Mouse (Mus musculus) neural tube, embryonic 14.5 days (tissue): ENCODE data around the gene Pdzrn3. TPM values are rescaled to one million over a fixed set of nuclear protein-coding genes. Genes with fewer than 3 reads are reported as not detected.

Experiments used
- ATAC-seq: fragments of 200-750 bp; cut with Nextera tagmentation; 2 replicates; pipeline ENCODE4 v1.8.0; 2017; ENCODE audit warnings: low read depth, mild to moderate bottlenecking, moderate TSS enrichment, moderate library complexity
- H3K27ac ChIP-seq: fragments of 300-500 bp; sonication (generic); 2 replicates; pipeline ENCODE4 v1.5.1; 2014; ENCODE audit warnings: low read depth, mild to moderate bottlenecking, control low read depth, low read length, moderate library complexity, mixed read lengths
- H3K27me3 ChIP-seq: fragments of 300-500 bp; sonication (generic); 2 replicates; pipeline ENCODE4 v1.6.1; 2014; ENCODE audit warnings: low read length; ENCODE audit not compliant: control insufficient read depth, insufficient read depth
- H3K36me3 ChIP-seq: fragments of 300-500 bp; sonication (generic); 2 replicates; pipeline ENCODE4 v1.6.1; 2014; ENCODE audit warnings: low read length, mixed read lengths; ENCODE audit not compliant: control insufficient read depth, insufficient read depth
- H3K4me1 ChIP-seq: fragments of 300-500 bp; sonication (generic); 2 replicates; pipeline ENCODE4 v1.6.1; 2014; ENCODE audit warnings: low read length; ENCODE audit not compliant: control insufficient read depth, insufficient read depth
- H3K4me2 ChIP-seq: fragments of 300-500 bp; sonication (generic); 2 replicates; pipeline ENCODE4 v1.6.1; 2014; ENCODE audit warnings: mild to moderate bottlenecking, low read depth, low read length, control low read depth
- H3K4me3 ChIP-seq: fragments of 300-500 bp; sonication (generic); 2 replicates; pipeline ENCODE4 v1.5.1; 2014; ENCODE audit warnings: low read depth, low read length, control low read depth, mixed read lengths
- H3K9ac ChIP-seq: fragments of 300-500 bp; sonication (generic); replicated peaks from 2 replicates; pipeline ENCODE4 v1.6.1; 2014; ENCODE audit warnings: low read depth, mild to moderate bottlenecking, control low read depth, low read length, mixed read lengths
- H3K9me3 ChIP-seq: fragments of 300-500 bp; sonication (generic); 2 replicates; pipeline ENCODE4 v1.6.1; 2016; ENCODE audit warnings: low read length; ENCODE audit not compliant: control insufficient read depth
- WGBS: fragments of 180-500 bp; shearing (Covaris S2); extraction: QIAGEN DNeasy Blood & Tissue Kit; methylation state at CpG from one replicate; pipeline ENCODE4 v1.1.7; 2014; 5-methylcytosine and 5-hydroxymethylcytosine counted together
- polyA plus RNA-seq: library from polyadenylated mRNA; unstranded; fragments of >200 nt; fragmentation: Nextera tagmentation; extraction: Ambion mirVana; gene quantifications from 2 replicates; pipeline ENCODE4 v1.2.1, GENCODE M21; 2014

Pdzrn3 gene
- polyA plus RNA-seq, 1 experiment from 2014 or later = 28.4 TPM

- H3K27ac ChIP-seq = no peak overlapping the region
- WGBS = 45% methylated on average over 3 of the region's 3 CpGs
Observed at GRCm38 (mm10) chr6:101283891-101284290, 93.8 kb downstream of the Pdzrn3 start.

GRCm38 (mm10) chr6:101281644-101282043, 96.1 kb downstream of the Pdzrn3 start:
- no peaks in the 10 kb centered on the region for H3K27me3 ChIP-seq
- H3K36me3 ChIP-seq = no peaks in the 10 kb centered on the region
- ATAC-seq = no peak
- no peak overlapping the region for H3K9ac ChIP-seq
- H3K4me3 ChIP-seq = no peak overlapping the region
- H3K27ac ChIP-seq = no peak overlapping the region
- WGBS = 25% methylated on average over 3 of the region's 3 CpGs
- H3K4me2 ChIP-seq = no peak overlapping the region
- H3K9me3 ChIP-seq = no peaks in the 10 kb centered on the region
- peaks cover 9% of the 10 kb centered on the region; the same call in 1 of the 2 replicates for H3K4me1 ChIP-seq

More at GRCm38 (mm10) chr6:101283891-101284290, 93.8 kb downstream of the Pdzrn3 start:
- no peaks in the 10 kb centered on the region for H3K27me3 ChIP-seq
- ATAC-seq = no peak
- H3K4me1 ChIP-seq = peaks cover 9% of the 10 kb centered on the region; the same call in 1 of the 2 replicates
- H3K9me3 ChIP-seq = no peaks in the 10 kb centered on the region
- H3K4me2 ChIP-seq = no peak overlapping the region
- no peak overlapping the region for H3K9ac ChIP-seq
- no peaks in the 10 kb centered on the region for H3K36me3 ChIP-seq
- H3K4me3 ChIP-seq = no peak overlapping the region

GRCm38 (mm10) chr6:101280811-101281218, 96.9 kb downstream of the Pdzrn3 start:
- no peak overlapping the region for H3K9ac ChIP-seq
- WGBS = 15% methylated on average over 9 of the region's 9 CpGs
- H3K9me3 ChIP-seq = no peaks in the 10 kb centered on the region
- H3K4me3 ChIP-seq = no peak overlapping the region
- ATAC-seq = no peak
- H3K27me3 ChIP-seq = no peaks in the 10 kb centered on the region
- no peak overlapping the region for H3K27ac ChIP-seq
- peaks cover 9% of the 10 kb centered on the region; the same call in 1 of the 2 replicates for H3K4me1 ChIP-seq
- no peak overlapping the region for H3K4me2 ChIP-seq
- no peaks in the 10 kb centered on the region for H3K36me3 ChIP-seq

GRCm38 (mm10) chr6:101278286-101278932, 99.3 kb downstream of the Pdzrn3 start:
- H3K4me1 ChIP-seq = peaks cover 6% of the 10 kb centered on the region; the same call in 1 of the 2 replicates
- H3K9ac ChIP-seq = no peak overlapping the region
- WGBS = 76% methylated on average over 13 of the region's 13 CpGs
- H3K9me3 ChIP-seq = no peaks in the 10 kb centered on the region
- ATAC-seq = no peak
- no peak overlapping the region for H3K27ac ChIP-seq
- H3K4me3 ChIP-seq = no peak overlapping the region
- H3K4me2 ChIP-seq = no peak overlapping the region
- no peaks in the 10 kb centered on the region for H3K27me3 ChIP-seq
- H3K36me3 ChIP-seq = no peaks in the 10 kb centered on the region

GRCm38 (mm10) chr6:101276261-101276660, 101.4 kb downstream of the Pdzrn3 start:
- no peak for ATAC-seq

GRCm38 (mm10) chr6:101275806-101276205, 101.9 kb downstream of the Pdzrn3 start:
- no peak overlapping the region for H3K9ac ChIP-seq
- no peak overlapping the region for H3K4me3 ChIP-seq
- ATAC-seq = no peak
- 94% methylated on average over 3 of the region's 3 CpGs for WGBS
- H3K27me3 ChIP-seq = no peaks in the 10 kb centered on the region
- H3K27ac ChIP-seq = no peak overlapping the region
- no peak overlapping the region for H3K4me2 ChIP-seq
- H3K36me3 ChIP-seq = no peaks in the 10 kb centered on the region
- H3K4me1 ChIP-seq = peaks cover 2% of the 10 kb centered on the region; the same call in 1 of the 2 replicates
- H3K9me3 ChIP-seq = no peaks in the 10 kb centered on the region

More at GRCm38 (mm10) chr6:101276261-101276660, 101.4 kb downstream of the Pdzrn3 start:
- no peaks in the 10 kb centered on the region for H3K27me3 ChIP-seq
- no peak overlapping the region for H3K4me2 ChIP-seq
- no peaks in the 10 kb centered on the region for H3K9me3 ChIP-seq
- no peak overlapping the region for H3K4me3 ChIP-seq
- no peak overlapping the region for H3K27ac ChIP-seq
- no peaks in the 10 kb centered on the region for H3K36me3 ChIP-seq
- H3K4me1 ChIP-seq = peaks cover 3% of the 10 kb centered on the region; the same call in 1 of the 2 replicates
- WGBS = 82% methylated on average over 8 of the region's 8 CpGs
- no peak overlapping the region for H3K9ac ChIP-seq

- Histone ChIP-seq H3K4me2 (no peak overlapping the region), H3K4me1 (no peaks in the 10 kb centered on the region), H3K9me3 (no peaks in the 10 kb centered on the region), H3K36me3 (no peaks in the 10 kb centered on the region), H3K9ac (no peak overlapping the region), H3K27me3 (no peaks in the 10 kb centered on the region), H3K4me3 (no peak overlapping the region), H3K27ac (no peak overlapping the region)
- ATAC-seq = no peak
- WGBS = 89% methylated on average over 2 of the region's 2 CpGs
Observed at GRCm38 (mm10) chr6:101274846-101275245, 102.9 kb downstream of the Pdzrn3 start.

GRCm38 (mm10) chr6:101272256-101272655, 105.4 kb downstream of the Pdzrn3 start:
- Histone ChIP-seq H3K4me2 (no peak overlapping the region), H3K27me3 (no peaks in the 10 kb centered on the region), H3K9ac (no peak overlapping the region), H3K9me3 (no peaks in the 10 kb centered on the region), H3K27ac (no peak overlapping the region), H3K36me3 (no peaks in the 10 kb centered on the region), H3K4me3 (no peak overlapping the region), H3K4me1 (no peaks in the 10 kb centered on the region)
- 11% methylated on average over 4 of the region's 4 CpGs for WGBS
- ATAC-seq = no peak

GRCm38 (mm10) chr6:101271378-101272135, 106.1 kb downstream of the Pdzrn3 start:
- Histone ChIP-seq H3K9me3 (no peaks in the 10 kb centered on the region), H3K27ac (no peak overlapping the region), H3K9ac (no peak overlapping the region), H3K4me2 (no peak overlapping the region), H3K4me3 (no peak overlapping the region), H3K36me3 (no peaks in the 10 kb centered on the region), H3K27me3 (no peaks in the 10 kb centered on the region), H3K4me1 (no peaks in the 10 kb centered on the region)
- ATAC-seq = no peak
- 25% methylated on average over 15 of the region's 15 CpGs for WGBS
